Mouse (Mus musculus): ENCODE measurements at regions not wholly inside any gene's neighbourhood (a gene's known extent, or its start where the extent isn't known, plus 50 kb on each side); places are given as distances from the start of the nearest gene placed in this dataset.

DNA sequence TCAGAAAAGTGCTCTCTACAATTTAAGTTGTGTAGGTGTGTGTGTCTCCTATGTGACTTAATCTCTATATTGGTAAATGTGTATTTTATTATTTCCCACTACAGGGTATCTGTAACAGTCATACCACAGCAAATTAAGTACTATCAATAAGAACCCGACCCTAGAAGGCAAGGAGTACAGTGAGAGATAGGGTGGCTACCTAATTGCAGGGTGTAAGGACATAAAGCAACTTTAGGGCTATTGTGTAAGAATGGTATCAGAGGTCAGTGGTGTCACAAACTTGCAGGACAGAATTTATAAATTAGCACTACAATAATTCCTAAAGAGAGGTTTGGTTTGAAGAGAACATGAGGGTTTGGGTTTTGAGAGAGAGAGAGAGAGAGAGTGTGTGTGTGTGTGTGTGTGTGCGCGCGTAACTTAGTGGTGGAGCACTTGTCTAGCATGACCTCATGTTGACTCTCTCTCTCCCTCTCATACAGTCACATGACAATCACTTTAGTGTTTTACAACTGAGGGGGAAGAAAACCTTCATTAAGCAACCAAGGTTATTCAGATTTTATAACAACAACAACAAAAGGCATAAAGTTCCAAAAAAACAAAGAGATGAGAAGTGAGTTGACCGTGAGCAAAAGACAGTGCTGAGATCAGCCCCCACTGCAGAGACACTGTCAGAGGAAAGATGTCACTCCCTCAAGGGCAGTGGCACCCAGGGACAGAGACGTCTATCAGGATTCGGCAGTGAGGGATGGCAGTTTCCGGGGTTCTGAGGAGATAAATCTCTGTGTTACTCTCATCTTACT is 50.2 kb upstream of the Atp11b start:
- no peaks in the 10 kb centered on the region for H3K4me1 ChIP-seq (ENCODE audit: control insufficient read depth, insufficient read depth, low read length)
- no peaks in the 10 kb centered on the region for H3K27me3 ChIP-seq (ENCODE audit: control insufficient read depth, insufficient read depth, low read length)
- WGBS: 80% methylated on average over 8 of the region's 8 CpGs
- no peak overlapping the region for H3K27ac ChIP-seq (ENCODE audit: insufficient read depth, low read length)
- no peak for DNase-seq
- TF ChIP-seq CTCF (IDR thresholded peaks at IDR 0.05; ENCODE audit: borderline replicate concordance, insufficient read depth, low read depth, low read length) (no peak), POLR2A (IDR thresholded peaks at IDR 0.05; ENCODE audit: borderline replicate concordance, insufficient read depth, low read length) (no peak)
- no peak overlapping the region for H3K4me3 ChIP-seq (replicated peaks; ENCODE audit: insufficient read depth, low read depth, low read length)
